Mouse (Mus musculus) MEL (cell line): ENCODE data around the gene Foxn3. TPM values are rescaled to one million over a fixed set of nuclear protein-coding genes. Genes with fewer than 3 reads are reported as not detected.

ENCODE experiments used
- DNase-seq: peaks from one replicate; pipeline ENCODE4 v3.0.0; 2011; ENCODE audit warnings: low read depth, low spot score
- H3K27ac ChIP-seq: 2 replicates; pipeline ENCODE4 v1.5.1; 2012; ENCODE audit warnings: low read depth, mild to moderate bottlenecking, control low read depth, low read length, moderate library complexity; ENCODE audit not compliant: control insufficient read depth
- H3K27me3 ChIP-seq, 2 experiments: fragments of 150-350 bp in 1 of 2; sonication (generic) in 1 of 2; 2 replicates each; pipeline ENCODE4 v1.6.1; 2012; ENCODE audit warnings: low read length in 2 of 2, mild to moderate bottlenecking in 2 of 2, improper control_type of control experiment in 1 of 2, moderate library complexity in 1 of 2; ENCODE audit not compliant: insufficient read depth in 2 of 2, control insufficient read depth in 1 of 2
- H3K36me3 ChIP-seq, 2 experiments: 2 replicates each; pipeline ENCODE4 v1.6.1; 2012 to 2014; ENCODE audit warnings: low read length in 2 of 2, improper control_type of control experiment in 1 of 2, inconsistent platforms in 1 of 2, mild to moderate bottlenecking in 1 of 2; ENCODE audit not compliant: insufficient read depth in 2 of 2, control insufficient read depth in 1 of 2
- H3K4me1 ChIP-seq, 2 experiments: fragments of 150-350 bp in 1 of 2; sonication (generic) in 1 of 2; 2 replicates each; pipeline ENCODE4 v1.6.1; 2012; ENCODE audit warnings: low read length in 2 of 2, improper control_type of control experiment in 1 of 2, mild to moderate bottlenecking in 1 of 2; ENCODE audit not compliant: insufficient read depth in 2 of 2, control insufficient read depth in 1 of 2
- H3K4me3 ChIP-seq, 2 experiments: fragments of 150-350 bp in 1 of 2; sonication (generic) in 1 of 2; 2 replicates each; pipeline ENCODE4 v1.5.1; 2012; ENCODE audit warnings: low read depth in 2 of 2, low read length in 2 of 2, mild to moderate bottlenecking in 2 of 2, moderate library complexity in 2 of 2, control low read depth in 1 of 2, improper control_type of control experiment in 1 of 2; ENCODE audit not compliant: control insufficient read depth in 1 of 2, insufficient read depth in 1 of 2
- H3K79me2 ChIP-seq: 2 replicates; pipeline ENCODE4 v1.6.1; 2012; ENCODE audit warnings: mild to moderate bottlenecking, low read length, moderate library complexity; ENCODE audit not compliant: control insufficient read depth, poor library complexity, insufficient read depth
- H3K9ac ChIP-seq: 2 replicates; pipeline ENCODE4 v1.6.1; 2012; ENCODE audit warnings: low read depth, mild to moderate bottlenecking, control low read depth, low read length, moderate library complexity; ENCODE audit not compliant: control insufficient read depth, poor library complexity, severe bottlenecking
- H3K9me3 ChIP-seq: fragments of 150-350 bp; sonication (generic); replicated peaks from 2 replicates; pipeline ENCODE4 v1.6.1; 2012; ENCODE audit warnings: mild to moderate bottlenecking, low read length, improper control_type of control experiment, moderate library complexity; ENCODE audit not compliant: insufficient read depth
- CHD2 ChIP-seq: IDR thresholded peaks from 2 replicates; pipeline ENCODE4 v1.6.1; 2011; ENCODE audit warnings: low read length, improper control_type of control experiment
- E2F4 ChIP-seq: IDR thresholded peaks from 2 replicates; pipeline ENCODE4 v1.6.1; 2011; ENCODE audit warnings: low read depth, low read length, improper control_type of control experiment, borderline replicate concordance
- ELF1 ChIP-seq: IDR thresholded peaks from 2 replicates; pipeline ENCODE4 v1.6.1; 2014; ENCODE audit warnings: low read depth, mild to moderate bottlenecking, inconsistent platforms, low read length, improper control_type of control experiment, moderate library complexity
- EP300 ChIP-seq, 2 experiments: IDR thresholded peaks; 2 replicates each; pipeline ENCODE4 v1.6.1; 2011; ENCODE audit warnings: improper control_type of control experiment in 2 of 2, low read length in 2 of 2, low read depth in 1 of 2, mild to moderate bottlenecking in 1 of 2
- GATA1 ChIP-seq: IDR thresholded peaks from 2 replicates; pipeline ENCODE4 v1.6.1; 2011; ENCODE audit warnings: low read depth, low read length, improper control_type of control experiment
- HCFC1 ChIP-seq: IDR thresholded peaks from 2 replicates; pipeline ENCODE4 v1.6.1; 2012; ENCODE audit warnings: low read depth, mild to moderate bottlenecking, inconsistent platforms, low read length, improper control_type of control experiment, moderate library complexity
- MAFK ChIP-seq: IDR thresholded peaks from 2 replicates; pipeline ENCODE4 v1.6.1; 2011; ENCODE audit warnings: low read depth, mild to moderate bottlenecking, low read length, improper control_type of control experiment, borderline replicate concordance
- MAX ChIP-seq: IDR thresholded peaks from 2 replicates; pipeline ENCODE4 v1.6.1; 2011; ENCODE audit warnings: low read length, improper control_type of control experiment
- MAZ ChIP-seq: IDR thresholded peaks from 2 replicates; pipeline ENCODE4 v1.6.1; 2012; ENCODE audit warnings: low read depth, mild to moderate bottlenecking, inconsistent platforms, low read length, improper control_type of control experiment
- MEF2A ChIP-seq: IDR thresholded peaks from 2 replicates; pipeline ENCODE4 v1.6.1; 2014; ENCODE audit warnings: low read depth, mild to moderate bottlenecking, inconsistent platforms, low read length, improper control_type of control experiment; ENCODE audit not compliant: poor library complexity, insufficient replicate concordance, severe bottlenecking; ENCODE audit errors: extremely low read depth
- MXI1 ChIP-seq: IDR thresholded peaks from 2 replicates; pipeline ENCODE4 v1.6.1; 2011; ENCODE audit warnings: mild to moderate bottlenecking, low read depth, low read length, improper control_type of control experiment
- MYC ChIP-seq: IDR thresholded peaks from 2 replicates; pipeline ENCODE4 v1.6.1; 2011; ENCODE audit warnings: low read depth, mild to moderate bottlenecking, low read length, improper control_type of control experiment, moderate library complexity
- POLR2A ChIP-seq, 2 experiments: IDR thresholded peaks; 2 replicates each; pipeline ENCODE4 v1.6.1; 2011 to 2012; ENCODE audit warnings: low read length in 2 of 2, mild to moderate bottlenecking in 2 of 2, control low read depth in 1 of 2, improper control_type of control experiment in 1 of 2, low read depth in 1 of 2, moderate library complexity in 1 of 2; ENCODE audit not compliant: control insufficient read depth in 1 of 2, insufficient read depth in 1 of 2, poor library complexity in 1 of 2
- POLR2AphosphoS2 ChIP-seq: IDR thresholded peaks from 2 replicates; pipeline ENCODE4 v1.6.1; 2011; ENCODE audit warnings: low read length, improper control_type of control experiment
- POLR2AphosphoS5 ChIP-seq: IDR thresholded peaks from 2 replicates; pipeline ENCODE4 v1.6.1; 2012; ENCODE audit warnings: low read depth, borderline replicate concordance, mild to moderate bottlenecking, inconsistent platforms, low read length, moderate library complexity, mixed read lengths
- RCOR1 ChIP-seq: IDR thresholded peaks from 2 replicates; pipeline ENCODE4 v1.6.1; 2012; ENCODE audit warnings: low read depth, mild to moderate bottlenecking, inconsistent platforms, low read length, improper control_type of control experiment
- SMC3 ChIP-seq: IDR thresholded peaks from 2 replicates; pipeline ENCODE4 v1.6.1; 2011; ENCODE audit warnings: low read depth, low read length, improper control_type of control experiment
- TBP ChIP-seq: IDR thresholded peaks from 2 replicates; pipeline ENCODE4 v1.8.0; 2011; ENCODE audit warnings: low read depth, low read length, improper control_type of control experiment
- TCF12 ChIP-seq: IDR thresholded peaks from 2 replicates; pipeline ENCODE4 v1.6.1; 2014; ENCODE audit warnings: low read depth, mild to moderate bottlenecking, inconsistent platforms, low read length, improper control_type of control experiment, moderate library complexity
- UBTF ChIP-seq: IDR thresholded peaks from 2 replicates; pipeline ENCODE4 v1.6.1; 2012; ENCODE audit warnings: low read depth, mild to moderate bottlenecking, inconsistent platforms, low read length, improper control_type of control experiment, moderate library complexity, borderline replicate concordance; ENCODE audit not compliant: insufficient read depth
- USF1 ChIP-seq: IDR thresholded peaks from 2 replicates; pipeline ENCODE4 v1.6.1; 2014; ENCODE audit warnings: low read depth, mild to moderate bottlenecking, inconsistent platforms, low read length, improper control_type of control experiment, moderate library complexity
- ZMIZ1 ChIP-seq: IDR thresholded peaks from 2 replicates; pipeline ENCODE4 v1.6.1; 2012; ENCODE audit warnings: low read depth, mild to moderate bottlenecking, inconsistent platforms, low read length, improper control_type of control experiment, moderate library complexity
- ZNF384 ChIP-seq: IDR thresholded peaks from 2 replicates; pipeline ENCODE4 v1.6.1; 2012; ENCODE audit warnings: low read depth, mild to moderate bottlenecking, inconsistent platforms, low read length, improper control_type of control experiment
- polyA plus RNA-seq, 2 experiments: library from polyadenylated mRNA; stranded (reverse) in 1 of 2; unstranded in 1 of 2; fragments of >175 nt in 1 of 2; fragments of >200 nt in 1 of 2; gene quantifications; 2 replicates each; pipeline versions ENCODE4 v1.2.1 to v1.2.4; 2012; ENCODE audit warnings: low replicate concordance in 2 of 2, low read depth in 1 of 2; ENCODE audit not compliant: insufficient read length in 2 of 2, insufficient read depth in 1 of 2, missing spikeins in 1 of 2
- total RNA-seq: library from RNA; depleted of rRNA; stranded (reverse); fragments of 300-350 nt; gene quantifications from 2 replicates; pipeline ENCODE4 v1.2.3, GENCODE M21; 2012

Gene Foxn3
- total and polyA plus RNA-seq, 3 experiments = 15.5 to 22.8 TPM; not detected in 1

- H3K4me1 ChIP-seq = peaks cover 3 to 23% of the 10 kb centered on the region in 2 experiments
- H3K36me3 ChIP-seq = peaks cover 0 to 12% of the 10 kb centered on the region in 2 experiments; a peak in 2 of 4 replicates
- H3K9ac ChIP-seq = no peak overlapping the region
- H3K27ac ChIP-seq = no peak overlapping the region
- peaks cover 8% of the 10 kb centered on the region; the same call in 1 of the 2 replicates for H3K79me2 ChIP-seq
- no peak for TF ChIP-seq MXI1
- TF ChIP-seq UBTF = no peak
- no peak for TF ChIP-seq MEF2A
- TF ChIP-seq E2F4 = no peak
- TF ChIP-seq MAFK = no peak
- TF ChIP-seq TCF12 = no peak
- no peak for TF ChIP-seq ZMIZ1
- no peak for TF ChIP-seq MYC
- no peak for TF ChIP-seq POLR2A (IDR thresholded peaks at IDR 0.05; ENCODE audit: control insufficient read depth in 1 of 2, insufficient read depth in 1 of 2, low read depth in 1 of 2, low read length in 2 of 2, poor library complexity in 1 of 2)
- no peak for TF ChIP-seq RCOR1
- TF ChIP-seq MAZ = no peak
- TF ChIP-seq ELF1 = no peak
- TF ChIP-seq CHD2 = no peak
- no peak for TF ChIP-seq EP300 (IDR thresholded peaks at IDR 0.05; ENCODE audit: low read depth in 1 of 2, low read length in 2 of 2)
- TF ChIP-seq ZNF384 = no peak
- TF ChIP-seq POLR2AphosphoS2 = no peak
- no peak for TF ChIP-seq MAX
- H3K9me3 ChIP-seq = no peaks in the 10 kb centered on the region
- DNase-seq = no peak
- H3K27me3 ChIP-seq = no peaks in the 10 kb centered on the region
- H3K4me3 ChIP-seq = no peak overlapping the region
Measured at GRCm38 (mm10) chr12:99395082-99395481, 168.3 kb downstream of the Foxn3 start.

- Histone ChIP-seq H3K9ac (peak overlapping the region; percentile 33), H3K4me3 (no peak overlapping the region), H3K27me3 (no peaks in the 10 kb centered on the region), H3K79me2 (peaks cover 8% of the 10 kb centered on the region; the same call in 1 of the 2 replicates), H3K27ac (peak overlapping the region; percentile 32; the same call in 1 of the 2 replicates), H3K4me1 (peaks cover 3 to 22% of the 10 kb centered on the region in 2 experiments), H3K36me3 (peaks cover 0 to 12% of the 10 kb centered on the region in 2 experiments; a peak in 2 of 4 replicates), H3K9me3 (no peaks in the 10 kb centered on the region)
- TF ChIP-seq MAX (no peak), POLR2AphosphoS5 (no peak), TBP (no peak), GATA1 (peak; percentile 6; the same call in 1 of the 2 replicates), HCFC1 (no peak), USF1 (no peak), SMC3 (no peak), CHD2 (no peak)
- DNase-seq = peak; percentile 64
Measured at GRCm38 (mm10) chr12:99394676-99395075, 168.7 kb downstream of the Foxn3 start.
